Mouse (Mus musculus): Measurements from ENCODE around the gene Hist1h2ac. TPM values are rescaled to one million over a fixed set of nuclear protein-coding genes. Genes with fewer than 3 reads are reported as not detected.
"Not testable (repeated sequence)": the region's sequence is repeated elsewhere in the genome, so short reads cannot be mapped to it uniquely, and the experiment has no call there.

Gene Hist1h2ac
- total RNA-seq, 2 experiments from 2014 or later: 2.1 to 2.4 TPM

GRCm38 (mm10) chr13:23682947-23683754, 597 bp downstream of the Hist1h2ac start:
- intact Hi-C loops (cut with DNase I): loop anchor here (5.0 to 10.0 kb wide), 6 partner anchors 96 to 1966 kb away; partner anchors contain the start of genes Hist1h2ag, Hist1h2ai, Hist1h2bj and Hist1h2bl
- DNase-seq (ENCODE audit: low spot score in 2 of 2): not testable (repeated sequence)

- no peak for DNase-seq (ENCODE audit: low spot score in 2 of 2)
- intact Hi-C loops (cut with DNase I): loop anchor here (5.0 to 10.0 kb wide), 6 partner anchors 95 to 1965 kb away; partner anchors contain the start of genes Hist1h2ag, Hist1h2ai, Hist1h2bj and Hist1h2bl
These were observed 1.2 kb downstream of the Hist1h2ac start for GRCm38 (mm10) chr13:23682623-23682946.

GRCm38 (mm10) chr13:23681990-23682582, 1.7 kb downstream of the Hist1h2ac start:
- intact Hi-C loops (cut with DNase I): loop anchor here (5.0 to 10.0 kb wide), 6 partner anchors 95 to 1965 kb away; partner anchors contain the start of genes Hist1h2ag, Hist1h2ai, Hist1h2bj and Hist1h2bl
- DNase-seq (ENCODE audit: low spot score in 2 of 2): no peak

GRCm38 (mm10) chr13:23662536-23662935, 21.2 kb downstream of the Hist1h2ac start:
- DNase-seq (ENCODE audit: low spot score in 2 of 2): no peak
- intact Hi-C loops (cut with DNase I): no loop called here

GRCm38 (mm10) chr13:23659636-23660366, 23.9 kb downstream of the Hist1h2ac start:
- intact Hi-C loops (cut with DNase I): no loop called here
- DNase-seq (ENCODE audit: low spot score in 2 of 2): no peak

Small RNAs within 50 kb of the gene (microRNA-seq; reads per million reads assigned to microRNA genes)
- 0 reads per million in 2 experiments for gene Gm44350

Other genes starting within 250 kb of the Hist1h2ac start
- gene Btn1a1, start 218.0 kb downstream of the Hist1h2ac start, total RNA-seq (2021): not detected
- 1 to 10 TPM; 1.1 to 1.3 TPM for gene Btn2a2, start 195.1 kb downstream of the Hist1h2ac start, total RNA-seq (2021)
- gene Hist1h4h, start 152.9 kb downstream of the Hist1h2ac start, total RNA-seq (2021): 100 to 1,000 TPM; 300 to 349 TPM
- gene Hist1h2af, start 150.0 kb downstream of the Hist1h2ac start, total RNA-seq (2021): 1 to 10 TPM; 1.6 to 3.9 TPM
- gene Hist1h3g, start 148.5 kb downstream of the Hist1h2ac start, total RNA-seq (2021): 1 to 10 TPM; 3.1 to 4.6 TPM
- gene Hist1h2bh, start 140.6 kb downstream of the Hist1h2ac start, total RNA-seq (2021): under 1 TPM; 0.57 to 0.87 TPM
- gene Hist1h3f, start 139.9 kb downstream of the Hist1h2ac start, total RNA-seq (2021): 10 to 100 TPM; 16.0 to 17.8 TPM
- gene Hist1h4f, start 132.3 kb downstream of the Hist1h2ac start, total RNA-seq (2021): 100 to 1,000 TPM; 160 to 188 TPM
- 1 to 10 TPM; 3.6 to 5.7 TPM for gene Hist1h1d, start 130.7 kb downstream of the Hist1h2ac start, total RNA-seq (2021)
- 10 to 100 TPM; 41.7 to 46.6 TPM for gene Hist1h3e, start 121.6 kb downstream of the Hist1h2ac start, total RNA-seq (2021)
- gene Hist1h2ae, start 112.7 kb downstream of the Hist1h2ac start, total RNA-seq (2021): 1 to 10 TPM; 5.0 to 6.6 TPM
- 10 to 100 TPM; 82.4 to 88.3 TPM for gene Hist1h2bg, start 112.6 kb downstream of the Hist1h2ac start, total RNA-seq (2021)
- gene Hist1h2bf, start 109.8 kb downstream of the Hist1h2ac start, total RNA-seq (2021): 10 to 100 TPM; 25.7 to 29.4 TPM
- gene Hist1h2ad, start 109.6 kb downstream of the Hist1h2ac start, total RNA-seq (2021): 1 to 10 TPM; 9.0 to 9.1 TPM
- gene Hist1h3d, start 108.2 kb downstream of the Hist1h2ac start, total RNA-seq (2021): 10 to 100 TPM in 1 of 2 experiments, 1 to 10 TPM in 1; 7.2 to 10.5 TPM
- 100 to 1,000 TPM; 121 to 160 TPM for gene Hist1h4d, start 102.3 kb downstream of the Hist1h2ac start, total RNA-seq (2021)
- gene Hist1h2be, start 62.8 kb downstream of the Hist1h2ac start, total RNA-seq (2021): 1 to 10 TPM; 7.4 to 7.7 TPM
- gene Hist1h1e, start 61.4 kb downstream of the Hist1h2ac start, total RNA-seq (2021): 10 to 100 TPM; 53.2 to 67.9 TPM
- gene Hist1h2bc, start 251 bp upstream of the Hist1h2ac start, total RNA-seq (2021): 10 to 100 TPM; 32.7 to 35.0 TPM
- gene Hist1h1t, start 11.9 kb upstream of the Hist1h2ac start, total RNA-seq (2021): not detected
- gene Hist1h4c, start 14.5 kb upstream of the Hist1h2ac start, total RNA-seq (2021): 100 to 1,000 TPM in 1 of 2 experiments, 10 to 100 TPM in 1; 94.8 to 129 TPM
- 1 to 10 TPM; 3.1 to 3.7 TPM for gene Hfe, start 26.9 kb upstream of the Hist1h2ac start, total RNA-seq (2021)
- gene Hist1h1c, start 54.9 kb upstream of the Hist1h2ac start, total RNA-seq (2021): 10 to 100 TPM; 51.7 to 71.1 TPM
- 1 to 10 TPM; 1.9 to 2.6 TPM for gene Hist1h3c, start 61.7 kb upstream of the Hist1h2ac start, total RNA-seq (2021)
- 10 to 100 TPM; 17.5 to 23.2 TPM for gene Hist1h2bb, start 62.8 kb upstream of the Hist1h2ac start, total RNA-seq (2021)
- gene Hist1h2ab, start 67.2 kb upstream of the Hist1h2ac start, total RNA-seq (2021): 10 to 100 TPM; 27.5 to 31.4 TPM
- 10 to 100 TPM in 1 of 2 experiments, 1 to 10 TPM in 1; 9.3 to 14.5 TPM for gene Hist1h3b, start 68.3 kb upstream of the Hist1h2ac start, total RNA-seq (2021)
- gene Hist1h4b, start 73.1 kb upstream of the Hist1h2ac start, total RNA-seq (2021): 10 to 100 TPM; 87.5 to 89.8 TPM
- 10 to 100 TPM; 47.0 to 58.8 TPM for gene Hist1h4a, start 77.3 kb upstream of the Hist1h2ac start, total RNA-seq (2021)
- gene Hist1h3a, start 78.4 kb upstream of the Hist1h2ac start, total RNA-seq (2021): 10 to 100 TPM; 35.9 to 40.0 TPM
- 10 to 100 TPM; 18.2 to 29.1 TPM for gene Hist1h1a, start 79.7 kb upstream of the Hist1h2ac start, total RNA-seq (2021)
- not detected for gene Trim38, start 86.0 kb upstream of the Hist1h2ac start, total RNA-seq (2021)
- not detected for gene Slc17a2, start 123.0 kb upstream of the Hist1h2ac start, total RNA-seq (2021)
- under 1 TPM; 0.11 to 0.16 TPM for gene Slc17a3, start 155.5 kb upstream of the Hist1h2ac start, total RNA-seq (2021)
- not detected for gene Slc17a1, start 183.8 kb upstream of the Hist1h2ac start, total RNA-seq (2021)
- not detected for gene Slc17a4, start 231.1 kb upstream of the Hist1h2ac start, total RNA-seq (2021)